Mouse (Mus musculus): Measurements from ENCODE around the gene Glis3. TPM values are rescaled to one million over a fixed set of nuclear protein-coding genes. Genes with fewer than 3 reads are reported as not detected.

Gene Glis3
- total RNA-seq, 4 experiments from 2014 or later: 0.98 to 1.7 (median 1.5) TPM

- DNase-seq (ENCODE audit: low spot score): no peak
Observed at GRCm38 (mm10) chr19:28493605-28494260, 186.1 kb downstream of the Glis3 start.

DNA sequence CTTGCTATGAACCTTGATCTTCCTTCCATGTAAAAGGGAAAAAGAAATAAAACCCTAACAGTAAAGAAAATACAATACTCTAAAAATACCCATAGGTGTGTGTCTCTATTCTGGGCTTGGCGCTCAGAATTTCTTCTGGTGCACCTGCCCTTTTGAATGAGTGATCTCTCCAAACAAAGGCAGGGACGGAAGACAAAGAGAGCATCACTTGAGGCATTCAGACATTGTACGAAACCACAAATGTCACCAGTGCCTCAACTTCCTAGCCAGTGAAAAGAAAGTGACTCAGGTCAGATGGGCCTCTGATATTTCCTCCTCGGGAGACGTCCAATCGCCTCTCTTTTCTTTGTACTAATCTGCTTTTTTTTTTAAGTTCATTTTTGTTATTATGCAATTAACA lies 201.8 kb downstream of the Glis3 start:
- DNase-seq (ENCODE audit: low spot score): no peak

DNA sequence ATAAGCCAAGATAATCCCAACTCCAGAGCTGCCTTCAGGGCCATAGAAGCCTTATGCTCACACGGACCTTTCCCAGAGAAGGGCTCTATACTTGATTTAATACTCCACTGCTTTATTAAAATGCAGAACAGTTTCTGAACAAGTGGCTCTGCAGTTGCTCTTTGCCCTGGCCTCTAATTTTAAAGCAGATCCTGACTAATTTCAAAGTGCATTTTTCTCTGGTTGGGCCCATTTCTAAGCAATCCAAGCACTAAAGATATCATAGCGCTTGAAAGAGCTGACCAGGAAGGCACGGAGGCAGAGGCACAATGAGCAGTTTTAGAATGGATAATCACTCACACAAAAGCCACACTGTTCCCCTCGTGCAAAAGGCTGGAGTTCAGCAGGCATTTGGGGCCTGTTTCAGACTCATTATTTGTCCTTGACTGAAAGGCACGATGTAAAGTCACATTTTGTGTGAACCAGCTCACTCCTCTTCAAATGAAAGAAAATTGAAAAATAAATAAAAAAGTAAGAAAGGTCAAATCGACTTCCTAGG lies 202.5 kb downstream of the Glis3 start:
- no peak for DNase-seq (ENCODE audit: low spot score)

GRCm38 (mm10) chr19:28473621-28474020 lies 206.3 kb downstream of the Glis3 start:
- no peak for DNase-seq (ENCODE audit: low spot score)

DNA sequence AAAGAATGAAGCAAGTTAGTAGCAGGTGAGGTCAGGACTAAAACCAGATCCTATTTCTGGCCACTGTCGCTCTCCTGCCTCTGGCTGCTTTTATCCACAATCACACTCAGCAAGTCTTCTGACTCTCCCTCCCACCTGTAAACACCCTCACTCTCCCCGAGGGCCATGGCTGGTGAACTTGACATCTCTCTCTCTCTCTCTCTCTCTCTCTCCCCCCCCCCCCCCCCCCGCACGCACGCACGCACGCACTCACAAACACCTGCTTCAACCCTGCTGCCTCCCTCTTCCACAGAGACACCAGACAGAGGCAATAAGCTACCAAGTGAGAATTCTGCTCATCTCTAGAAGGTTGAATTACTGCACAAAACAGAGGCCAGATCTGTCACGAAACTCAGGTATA lies 208.7 kb downstream of the Glis3 start:
- DNase-seq (ENCODE audit: low spot score): no peak

DNA sequence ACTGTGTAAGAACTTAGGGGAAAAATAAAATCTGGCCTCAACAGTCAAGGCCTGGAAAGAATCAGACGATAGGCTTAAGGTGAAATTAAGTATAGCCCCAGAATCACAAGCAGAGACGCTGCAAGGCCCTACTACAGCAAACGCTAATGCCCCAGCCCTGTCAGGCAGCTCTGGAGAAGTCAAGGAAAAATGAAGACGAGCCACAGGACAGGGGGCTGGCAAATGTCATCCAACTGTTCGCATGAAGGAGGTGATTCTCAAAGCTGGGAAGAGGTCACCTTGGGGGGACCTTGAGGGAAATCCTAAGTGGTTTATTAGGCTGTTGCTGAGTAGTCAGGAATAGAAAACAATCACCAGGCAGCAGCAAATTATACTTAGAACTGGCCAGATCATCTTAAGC lies 214.1 kb downstream of the Glis3 start:
- no peak for DNase-seq (ENCODE audit: low spot score)

- no peak for DNase-seq (ENCODE audit: low spot score)
Observed at GRCm38 (mm10) chr19:28454331-28454730, 225.5 kb downstream of the Glis3 start.

DNA sequence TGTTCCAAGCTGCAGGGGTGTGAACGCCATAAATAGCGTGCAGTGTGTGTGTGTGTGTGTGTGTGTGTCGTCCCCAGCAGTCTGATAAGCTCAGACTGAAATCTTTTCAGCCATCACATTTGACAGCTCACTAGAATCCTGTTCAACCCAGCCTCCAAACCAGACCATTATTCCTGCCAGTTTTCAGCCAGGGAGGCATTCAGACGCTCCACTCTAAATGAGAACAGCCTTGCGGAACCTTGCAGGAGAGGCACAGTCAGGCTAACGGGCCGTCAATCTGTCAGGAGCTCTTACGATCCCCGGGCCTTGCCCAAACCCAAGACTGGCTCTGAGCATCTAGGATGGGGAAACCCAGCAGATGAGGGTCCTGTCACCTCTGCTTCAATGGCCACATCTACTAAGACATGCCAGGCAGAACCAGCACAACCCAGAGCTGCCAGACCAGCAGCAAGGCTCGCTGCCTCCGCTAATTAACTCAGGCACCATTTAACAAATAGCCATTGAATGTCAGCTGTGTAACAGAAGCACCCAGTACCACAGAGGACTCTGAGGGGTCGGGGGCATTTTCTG lies 226.8 kb downstream of the Glis3 start:
- DNase-seq (ENCODE audit: low spot score): no peak

DNA sequence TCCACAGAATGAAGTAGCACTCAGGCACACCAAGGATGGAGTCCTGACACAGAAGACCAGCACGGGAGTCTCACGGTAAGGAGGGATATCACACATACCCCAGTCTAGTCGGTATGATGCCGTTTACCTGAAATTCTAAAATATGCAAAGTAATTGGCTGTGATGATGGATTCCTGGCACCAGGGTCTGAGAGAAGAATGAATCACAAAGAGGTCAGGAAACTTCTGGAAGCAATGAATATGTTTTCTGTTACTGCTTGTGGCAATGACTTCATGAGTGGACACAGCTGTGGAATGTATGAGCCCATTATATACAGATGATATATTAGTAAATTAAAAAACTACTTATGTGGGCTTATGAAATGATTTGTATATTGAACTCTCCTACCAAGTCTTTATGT lies 231.1 kb downstream of the Glis3 start:
- DNase-seq (ENCODE audit: low spot score): no peak

DNA sequence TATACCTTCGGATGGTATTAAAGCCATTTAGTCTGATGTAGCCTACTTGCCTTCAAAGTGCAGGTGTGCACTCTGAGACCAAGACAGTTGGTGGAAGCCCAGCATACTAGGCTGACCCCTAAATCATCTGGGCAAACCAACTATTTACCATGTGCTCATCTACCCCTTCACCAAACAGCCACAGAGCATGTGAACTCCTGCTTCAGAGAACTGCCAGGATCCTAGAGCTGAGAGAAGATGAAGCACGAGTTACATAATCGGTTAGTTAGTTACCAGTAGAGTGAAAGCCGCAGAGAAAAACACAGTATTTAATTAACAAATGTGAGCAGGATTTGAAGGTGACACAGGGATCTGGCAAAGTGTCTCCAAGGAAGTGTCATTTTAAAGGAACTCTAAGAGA lies 237.7 kb downstream of the Glis3 start:
- DNase-seq (ENCODE audit: low spot score): no peak

DNA sequence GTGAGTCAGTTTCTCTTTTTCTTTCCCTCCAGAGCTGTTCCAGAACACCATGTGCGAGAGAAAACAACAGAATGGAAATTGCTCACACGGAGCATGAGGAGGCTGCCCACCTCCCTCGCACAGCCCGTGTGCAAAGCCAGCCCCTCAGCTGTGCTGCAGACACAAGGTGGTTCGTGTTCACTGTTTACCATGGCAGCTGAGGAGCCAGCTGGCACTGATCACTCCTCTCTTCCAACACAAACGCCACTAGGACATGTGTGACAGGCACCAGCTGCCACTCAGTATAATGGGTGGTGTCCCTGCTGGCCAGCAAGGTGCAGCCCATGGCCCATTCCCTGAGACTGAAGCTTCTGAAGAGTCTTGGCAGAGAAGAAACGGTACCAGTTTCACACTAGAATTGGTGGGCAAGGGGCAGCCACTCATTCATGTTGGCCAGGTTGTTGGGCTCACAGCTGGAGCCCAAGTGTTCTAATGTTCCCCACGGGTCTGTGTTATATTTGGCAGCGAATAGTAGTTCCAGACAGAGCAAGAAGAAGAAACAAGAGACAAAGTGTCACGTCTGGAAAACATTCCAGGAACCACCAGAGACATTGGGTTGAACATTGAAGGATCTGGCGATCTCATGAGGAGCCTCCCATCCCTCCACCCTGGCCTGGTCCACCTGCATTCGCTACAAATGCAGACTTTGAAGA lies 243.3 kb downstream of the Glis3 start:
- DNase-seq (ENCODE audit: low spot score): peak; percentile 13

- DNase-seq (ENCODE audit: low spot score): no peak
Observed at GRCm38 (mm10) chr19:28428220-28428816, 251.6 kb downstream of the Glis3 start.

DNA sequence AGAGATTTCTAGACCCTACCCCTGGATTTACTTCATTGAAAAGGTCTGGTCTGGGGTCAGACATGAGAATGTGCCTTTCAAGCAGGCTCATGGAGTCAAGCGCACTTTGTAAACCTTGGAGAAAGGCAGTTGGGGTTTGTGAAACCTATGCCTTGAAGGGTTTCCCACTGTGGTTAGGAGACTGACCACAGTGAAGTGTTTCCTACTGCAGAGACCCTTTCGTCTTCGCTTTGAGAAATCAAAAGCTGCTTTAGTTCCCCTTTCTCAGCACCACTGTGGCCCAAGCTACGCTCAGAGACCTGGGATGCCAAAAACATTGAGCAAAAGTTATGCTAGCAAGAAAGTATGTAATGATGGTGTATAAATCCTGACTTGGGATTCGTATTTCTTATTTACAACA lies 255.7 kb downstream of the Glis3 start:
- DNase-seq (ENCODE audit: low spot score): no peak

DNA sequence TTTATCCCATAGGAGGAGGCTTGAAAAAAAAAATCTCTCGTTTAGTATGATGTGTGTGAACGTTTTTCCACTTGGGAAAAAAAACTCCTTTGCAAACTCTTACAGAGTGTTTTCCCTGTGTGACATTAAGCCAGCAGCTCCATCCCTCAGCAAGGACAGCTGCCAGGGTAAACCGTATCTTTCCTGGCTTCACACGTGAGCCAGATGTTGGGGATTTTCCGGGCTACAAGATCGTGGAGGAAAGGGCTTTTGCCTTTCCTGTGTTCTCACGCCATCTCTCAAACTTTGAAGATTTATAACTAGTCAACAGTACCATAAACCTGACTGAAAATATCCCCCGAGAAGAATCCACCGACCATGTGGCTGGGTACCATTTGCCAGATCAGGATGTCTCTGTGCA lies 256.9 kb downstream of the Glis3 start:
- peak; percentile 6 for DNase-seq (ENCODE audit: low spot score)

GRCm38 (mm10) chr19:28416069-28416468 lies 263.8 kb downstream of the Glis3 start:
- no peak for DNase-seq (ENCODE audit: low spot score)

DNA sequence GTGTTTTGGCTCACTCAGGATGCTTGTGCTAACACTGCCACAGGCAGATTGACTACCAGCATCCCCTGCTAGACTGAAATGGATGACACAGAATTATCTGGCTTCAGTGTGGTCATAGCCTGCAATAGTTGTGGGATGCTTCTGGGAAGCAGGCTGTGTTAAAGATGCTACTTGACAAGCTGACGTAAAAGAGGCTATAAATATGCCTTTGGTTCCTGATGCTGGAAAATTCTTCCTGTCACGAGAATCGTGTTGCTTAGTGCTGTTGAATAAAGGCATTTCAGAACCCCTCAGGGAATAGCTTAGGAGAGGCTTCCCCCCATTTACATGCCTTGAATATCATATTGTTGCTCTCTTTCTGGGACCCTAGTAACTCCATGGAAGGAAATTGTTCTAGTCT lies 271.1 kb downstream of the Glis3 start:
- no peak for DNase-seq (ENCODE audit: low spot score)

GRCm38 (mm10) chr19:28402956-28403355 lies 276.9 kb downstream of the Glis3 start:
- no peak for DNase-seq (ENCODE audit: low spot score)

- no peak for DNase-seq (ENCODE audit: low spot score)
Observed at GRCm38 (mm10) chr19:28395584-28395861, 284.4 kb downstream of the Glis3 start.

DNA sequence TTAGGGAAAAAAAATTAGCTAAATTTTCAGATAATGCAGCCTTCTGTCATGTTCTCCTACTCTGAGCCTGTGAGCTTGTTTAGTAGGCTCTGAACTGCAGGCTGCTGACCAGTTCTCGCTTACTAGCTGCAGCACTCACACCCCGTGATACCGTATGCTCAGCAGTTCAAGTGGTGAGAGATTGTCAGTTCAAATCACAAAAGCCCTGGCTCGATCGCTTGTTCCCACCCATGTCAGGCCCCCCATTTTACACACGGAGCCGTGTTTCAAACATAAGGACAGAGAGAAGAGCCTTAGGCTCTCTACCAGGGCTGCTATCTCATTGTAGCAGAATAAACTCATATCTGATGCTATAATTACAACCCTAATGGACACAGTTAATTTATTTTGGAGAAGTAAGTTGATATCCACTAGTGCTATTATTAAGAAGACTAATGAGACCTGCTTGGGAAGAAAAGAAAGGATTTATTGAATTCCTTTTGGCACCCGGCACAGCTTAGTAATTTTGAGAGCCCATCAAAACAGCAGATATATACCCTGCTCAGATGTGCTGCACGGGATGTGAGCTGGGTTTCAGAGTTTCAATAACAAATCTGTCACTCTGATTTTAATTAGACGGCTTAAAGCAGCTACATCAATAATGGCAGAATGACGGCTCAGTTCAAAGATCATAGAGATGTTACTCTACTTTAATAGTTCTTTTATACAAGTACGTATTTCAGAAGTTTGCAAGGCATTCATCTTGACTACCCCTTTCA lies 284.9 kb downstream of the Glis3 start:
- no peak for DNase-seq (ENCODE audit: low spot score)

GRCm38 (mm10) chr19:28393766-28394165 lies 286.1 kb downstream of the Glis3 start:
- DNase-seq (ENCODE audit: low spot score): no peak

- no peak for DNase-seq (ENCODE audit: low spot score)
Observed at GRCm38 (mm10) chr19:28392838-28393237, 287.0 kb downstream of the Glis3 start.

- DNase-seq (ENCODE audit: low spot score): no peak
Observed at GRCm38 (mm10) chr19:28390920-28391319, 289.0 kb downstream of the Glis3 start.

All from heart, adult 8-10 months (tissue).